Mouse (Mus musculus): ENCODE measurements around the gene Ankrd39.

- no peak for TF ChIP-seq EP300 (IDR thresholded peaks at IDR 0.05; ENCODE audit: insufficient read depth, low read depth, low read length)
- TF ChIP-seq POLR2A (IDR thresholded peaks at IDR 0.05; ENCODE audit: insufficient read depth, low read length) = no peak
- no peak for TF ChIP-seq CTCF (IDR thresholded peaks at IDR 0.05; ENCODE audit: low read depth, low read length)
These were observed 33.9 kb downstream of the Ankrd39 start for GRCm38 (mm10) chr1:36513310-36513709.

Measured in ES-Bruce4 (cell line).